Mouse (Mus musculus) MEL (cell line): ENCODE results near the gene Pcdh9. TPM values are rescaled to one million over a fixed set of nuclear protein-coding genes. Genes with fewer than 3 reads are reported as not detected.

Experiments used
- DNase-seq: peaks from one replicate; pipeline ENCODE4 v3.0.0; 2011; ENCODE audit warnings: low read depth, low spot score
- H3K27ac ChIP-seq: 2 replicates; pipeline ENCODE4 v1.5.1; 2012; ENCODE audit warnings: low read depth, mild to moderate bottlenecking, control low read depth, low read length, moderate library complexity; ENCODE audit not compliant: control insufficient read depth
- H3K27me3 ChIP-seq, 2 experiments: fragments of 150-350 bp in 1 of 2; sonication (generic) in 1 of 2; 2 replicates each; pipeline ENCODE4 v1.6.1; 2012; ENCODE audit warnings: low read length in 2 of 2, mild to moderate bottlenecking in 2 of 2, improper control_type of control experiment in 1 of 2, moderate library complexity in 1 of 2; ENCODE audit not compliant: insufficient read depth in 2 of 2, control insufficient read depth in 1 of 2
- H3K36me3 ChIP-seq, 2 experiments: 2 replicates each; pipeline ENCODE4 v1.6.1; 2012 to 2014; ENCODE audit warnings: low read length in 2 of 2, improper control_type of control experiment in 1 of 2, inconsistent platforms in 1 of 2, mild to moderate bottlenecking in 1 of 2; ENCODE audit not compliant: insufficient read depth in 2 of 2, control insufficient read depth in 1 of 2
- H3K4me1 ChIP-seq, 2 experiments: fragments of 150-350 bp in 1 of 2; sonication (generic) in 1 of 2; 2 replicates each; pipeline ENCODE4 v1.6.1; 2012; ENCODE audit warnings: low read length in 2 of 2, improper control_type of control experiment in 1 of 2, mild to moderate bottlenecking in 1 of 2; ENCODE audit not compliant: insufficient read depth in 2 of 2, control insufficient read depth in 1 of 2
- H3K4me3 ChIP-seq, 2 experiments: fragments of 150-350 bp in 1 of 2; sonication (generic) in 1 of 2; 2 replicates each; pipeline ENCODE4 v1.5.1; 2012; ENCODE audit warnings: low read depth in 2 of 2, low read length in 2 of 2, mild to moderate bottlenecking in 2 of 2, moderate library complexity in 2 of 2, control low read depth in 1 of 2, improper control_type of control experiment in 1 of 2; ENCODE audit not compliant: control insufficient read depth in 1 of 2, insufficient read depth in 1 of 2
- H3K79me2 ChIP-seq: 2 replicates; pipeline ENCODE4 v1.6.1; 2012; ENCODE audit warnings: mild to moderate bottlenecking, low read length, moderate library complexity; ENCODE audit not compliant: control insufficient read depth, poor library complexity, insufficient read depth
- H3K9ac ChIP-seq: 2 replicates; pipeline ENCODE4 v1.6.1; 2012; ENCODE audit warnings: low read depth, mild to moderate bottlenecking, control low read depth, low read length, moderate library complexity; ENCODE audit not compliant: control insufficient read depth, poor library complexity, severe bottlenecking
- H3K9me3 ChIP-seq: fragments of 150-350 bp; sonication (generic); replicated peaks from 2 replicates; pipeline ENCODE4 v1.6.1; 2012; ENCODE audit warnings: mild to moderate bottlenecking, low read length, improper control_type of control experiment, moderate library complexity; ENCODE audit not compliant: insufficient read depth
- BHLHE40 ChIP-seq: IDR thresholded peaks from 2 replicates; pipeline ENCODE4 v1.6.1; 2012; ENCODE audit warnings: low read depth, mild to moderate bottlenecking, inconsistent platforms, low read length, improper control_type of control experiment, borderline replicate concordance
- CHD1 ChIP-seq: IDR thresholded peaks from 2 replicates; pipeline ENCODE4 v1.6.1; 2012; ENCODE audit warnings: low read depth, mild to moderate bottlenecking, inconsistent platforms, low read length, improper control_type of control experiment
- CTCF ChIP-seq, 3 experiments: IDR thresholded peaks in 2 of 3; conservative IDR thresholded peaks in 1 of 3; 2 replicates each; pipeline ENCODE4 v1.5.1; 2011 to 2012; ENCODE audit warnings: low read length in 3 of 3, low read depth in 2 of 3, mild to moderate bottlenecking in 2 of 3, improper control_type of control experiment in 1 of 3, inconsistent platforms in 1 of 3, mixed read lengths in 1 of 3, moderate library complexity in 1 of 3; ENCODE audit not compliant: control insufficient read depth in 1 of 3, insufficient read depth in 1 of 3, poor library complexity in 1 of 3, severe bottlenecking in 1 of 3
- ELF1 ChIP-seq: IDR thresholded peaks from 2 replicates; pipeline ENCODE4 v1.6.1; 2014; ENCODE audit warnings: low read depth, mild to moderate bottlenecking, inconsistent platforms, low read length, improper control_type of control experiment, moderate library complexity
- EP300 ChIP-seq, 2 experiments: IDR thresholded peaks; 2 replicates each; pipeline ENCODE4 v1.6.1; 2011; ENCODE audit warnings: improper control_type of control experiment in 2 of 2, low read length in 2 of 2, low read depth in 1 of 2, mild to moderate bottlenecking in 1 of 2
- ETS1 ChIP-seq: IDR thresholded peaks from 2 replicates; pipeline ENCODE4 v1.6.1; 2012; ENCODE audit warnings: low read depth, mild to moderate bottlenecking, inconsistent platforms, low read length, improper control_type of control experiment, moderate library complexity
- GABPA ChIP-seq: IDR thresholded peaks from 2 replicates; pipeline ENCODE4 v1.6.1; 2012; ENCODE audit warnings: low read depth, mild to moderate bottlenecking, inconsistent platforms, low read length, improper control_type of control experiment, moderate library complexity
- MEF2A ChIP-seq: IDR thresholded peaks from 2 replicates; pipeline ENCODE4 v1.6.1; 2014; ENCODE audit warnings: low read depth, mild to moderate bottlenecking, inconsistent platforms, low read length, improper control_type of control experiment; ENCODE audit not compliant: poor library complexity, insufficient replicate concordance, severe bottlenecking; ENCODE audit errors: extremely low read depth
- POLR2AphosphoS2 ChIP-seq: IDR thresholded peaks from 2 replicates; pipeline ENCODE4 v1.6.1; 2011; ENCODE audit warnings: low read length, improper control_type of control experiment
- POLR2AphosphoS5 ChIP-seq: IDR thresholded peaks from 2 replicates; pipeline ENCODE4 v1.6.1; 2012; ENCODE audit warnings: low read depth, borderline replicate concordance, mild to moderate bottlenecking, inconsistent platforms, low read length, moderate library complexity, mixed read lengths
- RAD21 ChIP-seq: IDR thresholded peaks from 2 replicates; pipeline ENCODE4 v1.6.1; 2011; ENCODE audit warnings: mild to moderate bottlenecking, low read depth, low read length, improper control_type of control experiment
- ZC3H11A ChIP-seq: IDR thresholded peaks from 2 replicates; pipeline ENCODE4 v1.6.1; 2012; ENCODE audit warnings: low read depth, mild to moderate bottlenecking, inconsistent platforms, low read length, improper control_type of control experiment
- ZKSCAN1 ChIP-seq: IDR thresholded peaks from 2 replicates; pipeline ENCODE4 v1.6.1; 2012; ENCODE audit warnings: low read depth, mild to moderate bottlenecking, inconsistent platforms, low read length, improper control_type of control experiment, moderate library complexity
- ZNF384 ChIP-seq: IDR thresholded peaks from 2 replicates; pipeline ENCODE4 v1.6.1; 2012; ENCODE audit warnings: low read depth, mild to moderate bottlenecking, inconsistent platforms, low read length, improper control_type of control experiment
- polyA plus RNA-seq, 2 experiments: library from polyadenylated mRNA; stranded (reverse) in 1 of 2; unstranded in 1 of 2; fragments of >175 nt in 1 of 2; fragments of >200 nt in 1 of 2; gene quantifications; 2 replicates each; pipeline versions ENCODE4 v1.2.1 to v1.2.4; 2012; ENCODE audit warnings: low replicate concordance in 2 of 2, low read depth in 1 of 2; ENCODE audit not compliant: insufficient read length in 2 of 2, insufficient read depth in 1 of 2, missing spikeins in 1 of 2
- total RNA-seq: library from RNA; depleted of rRNA; stranded (reverse); fragments of 300-350 nt; gene quantifications from 2 replicates; pipeline ENCODE4 v1.2.3, GENCODE M21; 2012

Gene Pcdh9
- total and polyA plus RNA-seq, 3 experiments: not detected

GRCm38 (mm10) chr14:93039326-93040221, 850.9 kb downstream of the Pcdh9 start:
- H3K27ac ChIP-seq: no peak overlapping the region
- no peak overlapping the region for H3K4me3 ChIP-seq
- no peaks in the 10 kb centered on the region for H3K27me3 ChIP-seq
- H3K36me3 ChIP-seq: no peaks in the 10 kb centered on the region
- H3K9ac ChIP-seq: no peak overlapping the region
- no peak for DNase-seq
- no peaks in the 10 kb centered on the region for H3K4me1 ChIP-seq
- no peaks in the 10 kb centered on the region for H3K79me2 ChIP-seq
- H3K9me3 ChIP-seq: no peaks in the 10 kb centered on the region
- TF ChIP-seq EP300 (IDR thresholded peaks at IDR 0.05; ENCODE audit: low read depth in 1 of 2, low read length in 2 of 2) (no peak), ZKSCAN1 (no peak), ZNF384 (no peak), CTCF (IDR thresholded peaks at IDR 0.05 in 2 of 3, conservative IDR thresholded peaks at IDR 0.05 in 1 of 3; ENCODE audit: control insufficient read depth in 1 of 3, insufficient read depth in 1 of 3, low read depth in 2 of 3, low read length in 3 of 3, poor library complexity in 1 of 3, severe bottlenecking in 1 of 3) (no peak), MEF2A (no peak), CHD1 (no peak)
- TF ChIP-seq, all 39 proteins: peak for 0

DNA sequence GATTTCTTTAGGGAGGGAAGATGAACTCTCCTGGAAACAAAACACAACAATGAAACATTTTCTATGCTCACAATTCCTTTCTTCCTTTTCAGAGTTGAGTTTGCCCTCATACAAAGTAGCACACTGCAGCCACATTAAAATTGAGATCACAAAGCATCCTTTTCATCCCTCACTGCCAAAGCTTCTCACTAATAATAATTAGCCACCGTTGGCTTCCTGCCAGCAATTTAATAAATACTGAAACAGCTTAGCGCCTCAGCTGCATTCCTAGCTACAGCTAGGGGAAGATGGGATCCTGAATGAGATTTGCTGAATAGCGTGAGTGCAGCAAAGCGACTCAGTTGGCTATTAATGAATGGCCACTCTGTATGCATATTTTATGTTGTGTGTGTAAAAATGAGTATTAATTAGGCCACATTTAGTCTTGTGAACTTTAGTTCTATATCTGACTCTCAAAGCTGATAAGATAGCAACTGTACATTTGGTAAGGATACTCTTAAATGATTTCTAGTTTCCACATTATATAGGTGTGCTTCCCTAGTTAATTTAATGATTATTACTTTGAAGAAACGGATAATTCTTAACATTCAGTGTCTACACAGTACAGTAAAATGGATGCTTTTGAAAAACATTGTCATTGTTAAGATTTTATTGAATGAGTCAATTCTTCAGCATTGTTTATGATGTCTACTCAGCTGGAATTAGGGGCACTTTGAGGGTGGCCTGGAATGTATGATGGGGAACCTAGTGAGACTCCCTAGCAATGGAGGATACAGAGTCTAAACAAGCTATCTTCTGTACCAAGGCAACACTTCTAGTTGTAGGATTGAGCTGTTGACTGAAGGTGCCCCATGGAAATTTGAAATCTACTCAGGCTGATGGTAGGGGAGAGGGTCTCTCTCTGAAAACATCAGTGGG, 881.1 kb downstream of the Pcdh9 start:
- Histone ChIP-seq H3K27me3 (no peaks in the 10 kb centered on the region), H3K9ac (no peak overlapping the region), H3K4me1 (no peaks in the 10 kb centered on the region), H3K36me3 (no peaks in the 10 kb centered on the region), H3K9me3 (no peaks in the 10 kb centered on the region), H3K4me3 (no peak overlapping the region), H3K27ac (no peak overlapping the region)
- TF ChIP-seq EP300 (IDR thresholded peaks at IDR 0.05; ENCODE audit: low read depth in 1 of 2, low read length in 2 of 2) (no peak), CHD1 (no peak), POLR2AphosphoS2 (no peak), ETS1 (no peak), RAD21 (no peak), ZC3H11A (no peak), BHLHE40 (no peak), MEF2A (no peak), POLR2AphosphoS5 (no peak), GABPA (no peak), ELF1 (no peak)
- TF ChIP-seq, all 39 proteins: peak for 0
- no peaks in the 10 kb centered on the region for H3K79me2 ChIP-seq
- DNase-seq: no peak
